Mouse (Mus musculus): ENCODE data around the gene Edn1. TPM values are rescaled to one million over a fixed set of nuclear protein-coding genes. Genes with fewer than 3 reads are reported as not detected.

The Edn1 gene
- polyA plus RNA-seq, 1 experiment from 2014 or later, result 1.6 TPM

- H3K4me3 ChIP-seq, result no peak overlapping the region
- peaks cover 22% of the 10 kb centered on the region for H3K27me3 ChIP-seq
- no peak for ATAC-seq (ENCODE audit: insufficient number of reproducible peaks, insufficient read depth, low FRiP score, low TSS enrichment)
- H3K9ac ChIP-seq, result no peak overlapping the region
- no peak overlapping the region for H3K4me2 ChIP-seq (replicated peaks)
- H3K36me3 ChIP-seq, result no peaks in the 10 kb centered on the region
- no peaks in the 10 kb centered on the region for H3K9me3 ChIP-seq
- no peak overlapping the region for H3K27ac ChIP-seq
- peaks cover 18% of the 10 kb centered on the region; the same call in 1 of the 2 replicates for H3K4me1 ChIP-seq
These were observed 2.5 kb upstream of the Edn1 start for GRCm38 (mm10) chr13:42298766-42299165.

DNA sequence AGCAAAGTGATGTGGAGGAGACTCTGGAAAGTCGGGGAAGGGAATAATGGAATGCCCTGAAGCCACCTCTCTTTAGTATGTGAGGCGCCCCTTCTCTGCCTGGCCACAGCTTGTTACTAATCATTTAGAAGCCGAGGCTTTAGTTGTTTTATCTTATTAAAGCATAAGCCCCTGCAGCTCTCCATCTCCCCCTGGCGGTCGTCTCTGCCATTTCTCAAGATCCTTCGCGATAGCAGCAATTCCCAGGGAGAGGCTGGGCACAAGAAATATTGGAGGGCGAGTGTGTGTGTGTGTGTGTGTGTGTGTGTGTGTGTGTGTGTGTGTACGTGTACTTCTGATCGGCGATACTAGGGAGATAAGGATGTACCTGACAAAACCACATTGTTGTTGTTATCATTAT is 709 bp upstream of the Edn1 start:
- peak overlapping the region; percentile 36; the same call in 1 of the 2 replicates for H3K4me3 ChIP-seq
- no peaks in the 10 kb centered on the region for H3K36me3 ChIP-seq
- 4% methylated on average over 11 of the region's 11 CpGs for WGBS
- H3K9me3 ChIP-seq, result no peaks in the 10 kb centered on the region
- H3K9ac ChIP-seq, result no peak overlapping the region
- peaks cover 18% of the 10 kb centered on the region; the same call in 1 of the 2 replicates for H3K4me1 ChIP-seq
- no peak overlapping the region for H3K27ac ChIP-seq
- H3K27me3 ChIP-seq, result peaks cover 28% of the 10 kb centered on the region
- ATAC-seq (ENCODE audit: insufficient number of reproducible peaks, insufficient read depth, low FRiP score, low TSS enrichment), result no peak
- peak overlapping the region; percentile 67 for H3K4me2 ChIP-seq (replicated peaks)

DNA sequence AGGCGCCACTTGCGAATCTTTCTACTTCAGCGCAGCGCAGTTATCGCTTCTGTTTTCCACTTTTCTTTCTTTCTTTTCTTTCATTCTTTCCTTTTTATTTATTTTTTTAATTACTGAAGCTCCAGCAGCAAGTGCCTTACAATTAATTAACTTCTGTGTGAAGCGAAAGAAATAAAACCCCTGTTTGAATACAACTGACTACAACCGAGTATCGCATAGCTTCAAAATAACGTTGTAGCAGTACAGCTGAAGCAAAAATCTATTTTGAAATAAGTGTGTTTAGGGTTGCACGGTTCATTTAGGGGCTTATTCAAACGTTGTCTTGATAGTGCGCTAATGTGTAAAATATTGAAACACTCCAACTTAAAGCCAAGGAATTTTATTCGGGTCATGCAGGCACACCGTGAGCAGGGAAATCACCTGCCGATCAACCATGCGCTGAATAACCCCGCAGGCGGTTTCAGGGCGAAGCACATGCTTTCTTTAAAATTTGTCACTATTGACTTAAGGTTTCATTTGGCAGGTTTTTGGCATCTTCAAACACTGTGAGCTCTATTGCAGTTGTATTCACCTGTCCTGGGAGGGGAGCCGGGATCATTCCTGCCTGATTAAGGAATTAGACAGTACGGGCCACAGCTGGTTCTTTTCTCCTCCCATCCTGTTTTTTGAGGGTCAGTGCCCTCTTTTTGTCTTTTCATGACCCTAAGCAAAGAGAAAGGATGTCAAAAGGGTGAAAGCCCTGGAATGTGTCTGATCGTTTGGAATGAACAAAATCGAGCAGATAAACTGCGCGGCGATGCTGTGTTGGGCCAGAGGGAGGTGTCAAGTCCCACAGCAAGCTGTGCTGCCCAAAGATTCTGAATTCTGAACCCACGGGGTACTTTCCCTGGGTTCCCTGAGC is 935 bp downstream of the Edn1 start:
- peaks cover 18% of the 10 kb centered on the region; the same call in 1 of the 2 replicates for H3K4me1 ChIP-seq
- no peaks in the 10 kb centered on the region for H3K9me3 ChIP-seq
- peaks cover 28% of the 10 kb centered on the region for H3K27me3 ChIP-seq
- H3K36me3 ChIP-seq, result no peaks in the 10 kb centered on the region
- ATAC-seq (ENCODE audit: insufficient number of reproducible peaks, insufficient read depth, low FRiP score, low TSS enrichment), result no peak
- H3K4me2 ChIP-seq (replicated peaks), result peak overlapping the region; percentile 67
- H3K4me3 ChIP-seq, result peak overlapping the region; percentile 36
- no peak overlapping the region for H3K9ac ChIP-seq
- 17% methylated on average over 27 of the region's 27 CpGs for WGBS
- no peak overlapping the region for H3K27ac ChIP-seq

GRCm38 (mm10) chr13:42303180-42303929 is 2.1 kb downstream of the Edn1 start:
- Histone ChIP-seq H3K4me2 (replicated peaks) (no peak overlapping the region; the same call in 1 of the 2 replicates), H3K4me3 (no peak overlapping the region), H3K27ac (no peak overlapping the region), H3K36me3 (no peaks in the 10 kb centered on the region), H3K9me3 (no peaks in the 10 kb centered on the region), H3K4me1 (peaks cover 21% of the 10 kb centered on the region; the same call in 1 of the 2 replicates), H3K9ac (no peak overlapping the region), H3K27me3 (peaks cover 28% of the 10 kb centered on the region)
- no peak for ATAC-seq (ENCODE audit: insufficient number of reproducible peaks, insufficient read depth, low FRiP score, low TSS enrichment)
- 30% methylated on average over 11 of the region's 11 CpGs for WGBS

DNA sequence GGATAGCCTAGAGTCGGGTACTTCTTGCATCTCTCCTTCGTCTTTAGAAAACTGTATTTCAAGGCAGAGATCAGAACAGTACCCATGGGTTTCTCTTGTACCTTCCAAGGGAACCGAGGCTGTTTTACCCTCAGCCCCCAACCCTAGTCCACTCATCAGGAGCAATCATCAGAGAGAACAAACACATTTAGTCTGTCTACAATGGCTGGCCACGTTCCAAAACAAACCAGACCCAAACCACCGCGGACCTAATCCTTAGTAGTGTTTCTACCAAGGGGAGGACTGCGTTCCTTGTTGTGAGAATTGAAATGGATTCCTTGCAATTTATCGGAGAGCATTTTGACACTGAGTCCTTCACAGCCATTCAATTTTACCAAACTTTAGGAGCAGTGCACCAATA is 2.9 kb downstream of the Edn1 start:
- no peak overlapping the region for H3K9ac ChIP-seq

DNA sequence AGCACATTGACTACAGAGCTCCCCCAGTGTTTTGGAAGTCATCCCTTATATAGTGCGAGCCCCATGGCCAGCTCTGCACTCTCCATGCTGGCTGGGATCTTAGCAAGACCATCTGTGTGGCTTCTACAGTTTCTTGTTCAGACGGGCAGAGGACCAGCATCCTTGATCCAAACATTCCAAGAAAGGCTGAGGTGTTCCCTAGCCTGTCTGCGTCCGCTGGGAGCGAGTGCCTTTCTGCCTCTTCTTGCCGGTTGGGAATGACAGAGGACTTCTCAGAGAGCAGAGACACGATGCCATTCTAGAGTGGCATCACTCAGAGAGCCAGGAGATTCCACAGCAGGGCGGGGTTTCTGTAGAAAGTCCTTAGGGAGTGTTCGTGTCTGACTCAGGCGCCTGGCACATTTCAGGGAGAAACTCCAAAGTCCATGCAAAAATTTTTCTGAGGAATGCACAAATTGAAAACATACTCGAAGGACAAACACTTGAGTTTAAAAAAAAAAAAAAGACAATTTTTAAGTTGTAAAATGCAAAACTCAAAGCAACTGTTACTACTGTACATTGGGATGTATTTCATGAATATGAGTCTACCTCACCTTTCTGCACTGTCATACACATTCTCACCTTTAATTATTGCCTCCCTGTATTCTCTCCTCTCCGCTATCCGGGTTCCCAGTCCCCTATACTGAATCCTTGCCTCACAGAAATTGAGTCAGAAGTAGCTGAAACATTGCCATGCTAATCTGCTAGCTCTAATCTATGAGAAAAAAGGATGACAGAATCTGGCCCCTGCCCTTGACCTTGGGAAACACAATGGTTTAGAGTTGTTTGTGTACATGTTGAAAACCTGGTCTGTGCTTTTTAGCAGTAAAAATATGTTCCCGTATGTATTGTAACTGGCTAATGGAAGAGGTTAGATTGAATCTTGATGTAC is 5.9 kb downstream of the Edn1 start:
- H3K4me2 ChIP-seq (replicated peaks), result no peak overlapping the region
- H3K36me3 ChIP-seq, result no peaks in the 10 kb centered on the region
- peaks cover 12% of the 10 kb centered on the region; the same call in 1 of the 2 replicates for H3K4me1 ChIP-seq
- WGBS, result 60% methylated on average over 14 of the region's 14 CpGs
- H3K27me3 ChIP-seq, result peaks cover 22% of the 10 kb centered on the region
- no peak overlapping the region for H3K4me3 ChIP-seq
- no peaks in the 10 kb centered on the region for H3K9me3 ChIP-seq
- no peak overlapping the region for H3K27ac ChIP-seq
- H3K9ac ChIP-seq, result no peak overlapping the region
- no peak for ATAC-seq (ENCODE audit: insufficient number of reproducible peaks, insufficient read depth, low FRiP score, low TSS enrichment)

More for the DNA sequence above, 2.9 kb downstream of the Edn1 start:
- H3K27me3 ChIP-seq, result peaks cover 24% of the 10 kb centered on the region
- no peaks in the 10 kb centered on the region for H3K9me3 ChIP-seq
- H3K27ac ChIP-seq, result no peak overlapping the region
- no peaks in the 10 kb centered on the region for H3K36me3 ChIP-seq
- H3K4me1 ChIP-seq, result peaks cover 25% of the 10 kb centered on the region; the same call in 1 of the 2 replicates
- 75% methylated on average over 8 of the region's 8 CpGs for WGBS
- H3K4me2 ChIP-seq (replicated peaks), result no peak overlapping the region
- H3K4me3 ChIP-seq, result no peak overlapping the region
- no peak for ATAC-seq (ENCODE audit: insufficient number of reproducible peaks, insufficient read depth, low FRiP score, low TSS enrichment)

DNA sequence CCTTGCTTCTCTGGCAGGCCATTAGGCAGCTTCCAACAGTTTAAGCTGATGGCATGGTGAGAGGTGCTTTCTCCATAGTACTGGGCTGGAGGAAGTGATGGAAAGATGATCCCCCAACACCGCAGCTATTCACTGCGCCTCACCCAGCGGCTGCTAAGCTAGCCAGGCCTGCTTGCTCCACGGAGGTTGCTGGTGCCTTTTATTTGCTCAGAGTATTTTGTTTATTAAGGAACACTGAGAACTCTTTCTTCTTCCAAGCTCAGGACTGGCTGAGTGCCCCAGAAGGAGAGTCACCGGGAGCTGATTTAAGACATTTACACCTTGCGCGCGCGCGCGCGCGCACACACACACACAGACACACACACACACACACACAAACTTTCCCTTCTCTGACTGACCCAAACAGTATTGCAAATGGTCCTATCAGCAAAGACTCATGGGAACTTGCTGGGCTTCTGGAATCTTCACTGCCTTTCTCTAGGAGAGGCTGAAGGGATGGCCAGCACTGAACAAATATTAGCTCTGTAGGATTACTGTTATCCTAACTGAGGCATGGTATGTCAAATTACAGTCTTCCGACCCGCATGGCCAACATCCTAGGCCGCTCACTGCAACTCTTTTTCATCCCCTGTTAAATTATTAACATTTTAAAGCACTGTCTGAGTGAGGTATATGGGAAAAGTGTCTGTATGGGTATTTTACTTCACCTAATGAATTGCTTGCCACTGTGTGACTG is 7.3 kb downstream of the Edn1 start:
- peaks cover 9% of the 10 kb centered on the region for H3K27me3 ChIP-seq
- 61% methylated on average over 16 of the region's 16 CpGs for WGBS
- no peak overlapping the region for H3K9ac ChIP-seq

DNA sequence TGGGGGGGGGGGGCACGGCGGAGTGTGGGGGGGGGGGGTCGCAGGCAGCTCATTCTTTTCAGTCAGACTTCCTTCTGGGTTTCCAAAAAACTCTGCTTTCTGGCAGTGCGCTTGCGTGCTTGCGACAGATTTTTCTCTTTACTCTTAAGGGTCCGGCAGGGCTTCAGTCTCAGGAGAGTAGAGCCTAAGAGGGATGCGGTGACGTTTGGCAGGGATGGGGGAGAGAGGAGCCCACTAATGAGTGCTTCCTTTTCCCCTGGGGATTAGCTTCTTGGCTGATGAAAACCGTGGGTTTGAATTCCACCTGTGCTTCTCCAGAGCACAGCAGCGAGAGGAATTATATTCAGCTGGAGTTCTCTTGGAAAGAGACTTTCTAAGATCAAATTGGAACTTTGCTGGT is 8.5 kb downstream of the Edn1 start:
- ATAC-seq (ENCODE audit: insufficient number of reproducible peaks, insufficient read depth, low FRiP score, low TSS enrichment), result no peak
- 27% methylated on average over 11 of the region's 11 CpGs for WGBS
- Histone ChIP-seq H3K36me3 (no peaks in the 10 kb centered on the region), H3K9me3 (no peaks in the 10 kb centered on the region), H3K4me1 (peaks cover 7% of the 10 kb centered on the region; the same call in 1 of the 2 replicates), H3K4me3 (no peak overlapping the region), H3K27me3 (no peaks in the 10 kb centered on the region), H3K27ac (no peak overlapping the region), H3K4me2 (replicated peaks) (no peak overlapping the region), H3K9ac (no peak overlapping the region)

More for the DNA sequence above, 7.3 kb downstream of the Edn1 start:
- H3K4me2 ChIP-seq (replicated peaks), result no peak overlapping the region
- ATAC-seq (ENCODE audit: insufficient number of reproducible peaks, insufficient read depth, low FRiP score, low TSS enrichment), result no peak
- H3K4me3 ChIP-seq, result no peak overlapping the region
- no peaks in the 10 kb centered on the region for H3K36me3 ChIP-seq
- no peak overlapping the region for H3K27ac ChIP-seq
- H3K9me3 ChIP-seq, result no peaks in the 10 kb centered on the region
- H3K4me1 ChIP-seq, result peaks cover 7% of the 10 kb centered on the region; the same call in 1 of the 2 replicates

DNA sequence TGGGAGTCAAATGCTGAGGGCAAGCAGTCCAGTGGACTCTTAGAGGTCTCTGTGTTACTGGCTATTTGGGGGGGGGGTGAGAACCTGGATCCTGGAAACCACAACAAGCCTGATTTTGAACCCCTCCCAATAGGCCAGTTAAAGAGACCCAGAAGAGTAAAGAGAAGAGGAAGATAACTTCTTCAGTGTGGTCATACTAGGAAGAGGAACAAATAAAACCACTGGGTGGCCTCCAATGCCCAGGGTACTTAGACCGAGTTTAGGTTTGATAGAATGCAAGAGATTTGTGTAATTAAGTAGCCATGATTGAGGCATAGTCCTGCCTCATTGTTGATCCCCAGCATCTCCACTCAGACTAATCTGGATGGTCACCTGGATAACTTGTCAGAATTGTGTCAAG is 14.4 kb downstream of the Edn1 start:
- WGBS, result 73% methylated on average over 1 of the region's 1 CpGs
- no peaks in the 10 kb centered on the region for H3K9me3 ChIP-seq

DNA sequence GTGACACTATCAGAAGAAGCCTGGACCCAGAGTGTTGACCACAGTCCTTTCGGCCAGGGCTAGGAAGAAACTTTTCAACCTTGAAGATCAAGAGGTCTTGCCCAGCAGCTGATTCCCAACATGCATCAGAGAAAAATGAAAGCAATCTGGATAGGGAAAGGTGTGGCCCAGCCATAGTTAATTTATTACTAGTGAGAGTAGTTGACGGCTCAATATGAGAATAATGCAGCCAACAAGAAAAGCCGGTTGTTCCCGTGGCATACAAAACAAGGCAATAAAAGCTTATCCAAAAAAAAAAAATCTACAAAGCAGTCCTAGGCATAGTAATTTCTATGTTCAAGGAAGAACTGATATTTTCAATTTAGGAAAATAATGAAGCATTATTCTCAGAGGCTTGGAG is 16.5 kb downstream of the Edn1 start:
- Histone ChIP-seq H3K4me1 (no peaks in the 10 kb centered on the region), H3K27me3 (no peaks in the 10 kb centered on the region), H3K4me3 (no peak overlapping the region), H3K9me3 (no peaks in the 10 kb centered on the region), H3K27ac (no peak overlapping the region), H3K9ac (no peak overlapping the region), H3K36me3 (no peaks in the 10 kb centered on the region), H3K4me2 (replicated peaks) (no peak overlapping the region)
- 92% methylated on average over 4 of the region's 4 CpGs for WGBS
- no peak for ATAC-seq (ENCODE audit: insufficient number of reproducible peaks, insufficient read depth, low FRiP score, low TSS enrichment)

More for the DNA sequence above, 14.4 kb downstream of the Edn1 start:
- H3K4me1 ChIP-seq, result no peaks in the 10 kb centered on the region
- no peak overlapping the region for H3K4me2 ChIP-seq (replicated peaks)
- H3K27me3 ChIP-seq, result no peaks in the 10 kb centered on the region
- H3K9ac ChIP-seq, result no peak overlapping the region
- ATAC-seq (ENCODE audit: insufficient number of reproducible peaks, insufficient read depth, low FRiP score, low TSS enrichment), result no peak
- no peaks in the 10 kb centered on the region for H3K36me3 ChIP-seq
- no peak overlapping the region for H3K4me3 ChIP-seq
- no peak overlapping the region for H3K27ac ChIP-seq

Data from embryonic facial prominence, embryonic 12.5 days (tissue).